Mouse (Mus musculus) Patski (cell line): ENCODE results near the gene Sec24d. TPM values are rescaled to one million over a fixed set of nuclear protein-coding genes. Genes with fewer than 3 reads are reported as not detected.
A peak's percentile ranks its signal among the peaks of the same experiment; 100 is the strongest.

ENCODE experiments used
- ATAC-seq: fragments of 100-300 bp; one replicate; pipeline ENCODE4 v1.8.0; 2021
- CTCF ChIA-PET: fragments of 350-600 bp; sonication (Branson Sonifier 250); formaldehyde crosslinking; loops from one replicate; lab custom pipeline; 2022; ENCODE audit warnings: inconsistent platforms; lab: Charles Lee
- POLR2A ChIA-PET: fragments of 350-600 bp; sonication (Branson Sonifier 250); formaldehyde crosslinking; loops from one replicate; lab custom pipeline; 2022; ENCODE audit warnings: antibody characterized with exemption, inconsistent platforms; lab: Charles Lee
- DNase-seq: peaks from one replicate; pipeline ENCODE4 v3.0.0-alpha.2; 2011; ENCODE audit warnings: low read depth, low spot score
- H3K27me3 ChIP-seq: fragments of 371-371 bp; one replicate; pipeline ENCODE4 v1.5.1; 2021
- CTCF ChIP-seq: fragments of 100-300 bp; IDR thresholded peaks from one replicate; pipeline ENCODE4 v1.5.1; 2021
- in situ Hi-C: fragments of 300-500 bp; cut with MboI; formaldehyde crosslinking; loops from 3 replicates; pipeline ENCODE4 v1.11.1; 2018; ENCODE audit warnings: low pct_unique_long_range_greater_than_20kb, mixed read lengths
- polyA plus RNA-seq: library from polyadenylated mRNA; unstranded; gene quantifications from one replicate; pipeline ENCODE4 v1.2.3, GENCODE M21; 2021

Gene Sec24d
- polyA plus RNA-seq: 36.2 TPM

DNA sequence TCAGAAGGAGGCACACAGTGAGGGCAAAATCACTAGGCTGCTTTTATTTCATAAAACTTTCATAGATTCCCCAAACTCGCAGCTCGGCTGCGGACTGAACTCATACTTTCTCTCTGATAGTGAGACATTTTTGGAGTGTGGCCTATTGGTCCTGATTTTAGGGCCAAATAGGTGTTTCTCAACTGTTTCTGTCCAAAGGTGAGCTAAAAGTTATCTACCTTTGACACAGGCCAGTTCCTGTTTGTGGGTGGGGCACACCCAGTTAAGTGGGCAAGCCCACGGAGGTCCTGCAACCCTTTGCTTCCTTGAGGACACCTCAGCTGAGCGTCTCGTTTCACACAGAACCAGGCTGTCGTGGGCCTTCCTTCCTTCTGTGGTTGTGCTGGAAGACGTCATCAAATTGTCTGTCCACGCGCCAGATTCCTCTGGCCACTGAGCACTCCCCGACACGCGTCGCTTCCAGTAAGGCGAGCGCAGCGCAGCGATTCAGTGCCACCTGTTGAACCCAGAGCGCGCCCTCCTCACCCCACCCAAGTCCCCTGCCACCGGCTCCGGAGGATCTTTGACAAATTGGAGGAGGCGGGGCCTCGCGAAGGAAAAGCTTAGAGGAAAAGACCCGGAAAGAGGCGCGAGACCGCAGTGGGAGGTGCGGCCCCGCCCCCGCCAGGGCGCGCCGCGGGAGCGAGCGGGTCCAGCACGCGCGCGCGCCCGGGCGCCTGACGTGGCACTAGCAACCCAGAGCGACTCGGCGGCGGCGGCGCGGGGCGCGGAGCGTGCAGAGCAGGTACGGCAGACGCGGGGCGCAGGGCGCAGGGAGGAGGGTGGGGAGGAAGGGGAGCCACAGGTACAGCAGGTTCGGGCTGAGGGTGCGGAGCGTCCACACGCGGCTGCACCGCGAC is at the start of gene Sec24d:
Gene Sec24d (plus strand): TSS at position 703 of the 899 bp plus-strand sequence.
- ChIA-PET CTCF (interaction anchor here (0.8 to 2.1 kb wide), 5 partner anchors 14 to 54 kb away, joined by 3 to 13 read pairs (median 4); partner anchors contain the start of gene Synpo2), POLR2A (interaction anchor here (0.6 to 2.0 kb wide), 10 partner anchors 9 to 144 kb away, joined by 3 to 10 read pairs (median 3); no protein-coding TSS in a partner anchor)
- DNase-seq (no peak), ATAC-seq (peak; percentile 74)
- H3K27me3 ChIP-seq: no peaks in the 10 kb centered on the region
- no peak for TF ChIP-seq CTCF
- in situ Hi-C loops: no loop called here

DNA sequence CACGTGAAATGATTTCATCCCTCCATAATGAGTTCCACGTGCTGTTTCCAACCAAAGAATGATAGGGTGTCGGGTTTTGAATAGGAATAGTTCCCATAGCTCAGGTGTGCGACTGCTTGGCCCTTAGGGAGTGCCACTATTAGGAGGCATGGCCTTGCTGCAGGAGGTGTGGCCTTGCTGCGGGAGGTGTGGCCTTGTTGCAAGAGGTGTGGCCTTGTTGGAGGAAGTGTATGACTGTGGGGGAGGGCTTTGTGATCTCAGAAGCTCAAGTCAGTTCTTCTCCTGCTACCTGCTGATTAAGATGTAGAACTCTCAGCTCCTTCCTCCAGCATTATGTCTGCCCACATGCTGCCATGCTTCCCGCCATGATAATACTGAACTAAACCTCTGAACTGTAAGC is 48.6 kb upstream of the Sec24d start:
- DNase-seq (no peak), ATAC-seq (no peak)
- POLR2A ChIA-PET: no interaction called here
- TF ChIP-seq CTCF: no peak
- CTCF ChIA-PET: interaction anchor here (0.8 to 2.4 kb wide), 5 partner anchors 14 to 50 kb away, joined by 3 to 14 read pairs (median 3); partner anchors contain the start of gene Synpo2
- in situ Hi-C loops: no loop called here
- H3K27me3 ChIP-seq: no peaks in the 10 kb centered on the region

DNA sequence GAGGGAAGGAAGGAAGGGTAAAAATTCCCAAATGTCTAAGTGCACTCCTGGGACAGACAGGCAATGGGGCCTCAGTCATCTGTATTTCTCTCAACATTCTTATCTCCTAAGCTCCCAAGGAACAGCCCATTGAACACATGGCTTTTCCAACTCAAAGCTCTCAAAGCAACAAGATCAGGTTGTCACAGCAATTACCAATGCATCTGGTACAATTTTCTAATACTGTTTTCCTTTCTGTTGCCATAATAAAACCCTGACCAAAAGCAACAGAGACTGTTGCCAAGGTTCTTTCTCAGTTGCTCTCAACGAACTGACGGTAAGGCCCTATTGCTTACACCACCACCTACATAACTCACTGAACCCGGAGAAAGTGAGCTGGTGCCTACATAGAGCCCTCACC is 40.0 kb upstream of the Sec24d start:
- ATAC-seq (no peak), DNase-seq (no peak)
- POLR2A ChIA-PET: no interaction called here
- no peak for TF ChIP-seq CTCF
- in situ Hi-C loops: no loop called here
- no peaks in the 10 kb centered on the region for H3K27me3 ChIP-seq
- CTCF ChIA-PET: interaction anchor here (1.0 to 2.6 kb wide), 2 partner anchors 8 to 58 kb away, joined by 3 to 12 read pairs; partner anchors contain the start of gene Synpo2

DNA sequence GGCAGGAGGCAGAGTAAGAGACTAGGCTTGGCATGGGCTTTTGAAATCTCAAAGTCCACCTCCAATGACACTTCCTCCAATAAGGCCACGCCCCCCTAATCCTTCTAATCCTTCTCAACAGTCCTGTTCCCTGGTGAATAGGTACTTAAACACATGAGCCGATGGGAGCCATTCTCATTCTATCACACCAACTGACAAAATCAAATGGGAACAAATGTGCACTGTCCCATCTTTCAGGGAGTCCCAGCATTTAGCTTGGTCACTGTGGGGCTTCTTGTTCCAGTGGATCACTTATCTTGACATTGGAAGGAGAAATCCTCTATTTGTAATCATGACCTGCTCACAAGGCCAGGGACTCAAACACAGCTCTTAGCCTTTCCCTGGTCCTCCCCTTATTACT is 35.6 kb upstream of the Sec24d start:
- ATAC-seq (no peak), DNase-seq (no peak)
- in situ Hi-C loops: loop anchor here (5.0 kb wide), 2 partner anchors 64 to 121 kb away; no protein-coding TSS in a partner anchor
- ChIA-PET CTCF (interaction anchor here (0.6 to 1.3 kb wide), 7 partner anchors 37 to 120 kb away, joined by 3 to 6 read pairs (median 3); no protein-coding TSS in a partner anchor), POLR2A (no interaction called here)
- H3K27me3 ChIP-seq: no peaks in the 10 kb centered on the region
- no peak for TF ChIP-seq CTCF

DNA sequence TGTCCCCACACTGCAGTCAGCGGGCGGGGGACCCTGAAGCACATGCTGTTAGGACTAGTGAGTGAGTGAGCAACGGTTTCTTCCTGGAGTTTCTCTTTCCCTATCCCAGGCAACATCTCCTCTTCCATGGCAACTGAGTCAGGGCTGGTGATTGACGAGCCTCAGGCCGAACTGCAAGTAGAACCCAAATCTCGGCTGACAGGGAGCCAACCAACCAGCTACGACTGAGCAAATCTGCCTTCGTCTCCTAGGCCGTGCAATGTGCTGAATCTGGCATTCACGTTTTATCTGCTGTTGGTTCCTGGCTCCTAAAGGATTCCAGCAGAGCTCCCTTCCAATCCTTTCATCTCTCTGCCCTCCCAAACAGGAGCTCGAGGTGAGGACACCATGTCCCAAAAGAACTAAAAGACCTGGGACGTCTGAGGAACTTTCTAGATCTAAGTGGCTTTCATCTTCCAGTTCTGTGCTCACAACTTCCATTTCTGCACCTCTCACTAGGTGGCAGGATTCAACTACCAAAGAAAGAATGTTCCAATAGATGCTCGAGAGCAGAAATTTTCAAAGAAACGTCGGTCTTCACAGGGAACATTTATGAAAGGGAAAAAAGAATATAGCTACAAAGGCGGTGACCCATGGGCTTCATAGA is 32.9 kb upstream of the Sec24d start:
- ATAC-seq: peak; percentile 66
- CTCF ChIA-PET: interaction anchor here (0.6 to 4.2 kb wide), 56 partner anchors 8 to 374 kb away, joined by 3 to 69 read pairs (median 6); partner anchors contain the start of gene Sec24d
- in situ Hi-C loops: loop anchor here (5.0 kb wide), 2 partner anchors 67 to 118 kb away; no protein-coding TSS in a partner anchor
- DNase-seq: no peak
- peak; percentile 91 for TF ChIP-seq CTCF
- POLR2A ChIA-PET: interaction anchor here (0.6 to 1.2 kb wide), 5 partner anchors 20 to 110 kb away, joined by 3 read pairs; partner anchors contain the start of gene Sec24d
- no peaks in the 10 kb centered on the region for H3K27me3 ChIP-seq

DNA sequence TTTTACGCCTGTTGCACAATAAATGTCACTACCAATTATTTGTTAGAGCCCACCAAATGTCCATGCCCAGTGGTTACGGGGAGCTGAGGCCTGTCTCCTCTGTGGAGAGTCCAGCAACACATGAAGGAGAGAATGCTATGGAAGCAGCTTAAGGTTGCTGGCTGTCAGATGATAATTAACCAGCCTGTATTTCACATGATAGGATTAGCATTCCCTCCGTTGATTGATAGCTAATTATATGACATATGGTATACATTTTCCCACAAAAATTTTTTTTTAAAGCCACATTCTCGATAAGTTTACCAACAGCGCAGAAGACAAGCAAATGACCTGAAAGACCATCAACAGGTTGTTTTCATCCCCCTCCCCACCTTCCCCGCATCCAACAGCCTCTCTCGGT is 31.8 kb upstream of the Sec24d start:
- H3K27me3 ChIP-seq: no peaks in the 10 kb centered on the region
- ATAC-seq (no peak), DNase-seq (no peak)
- ChIA-PET POLR2A (interaction anchor here (0.5 to 1.1 kb wide), 4 partner anchors 36 to 79 kb away, joined by 3 to 5 read pairs (median 3); no protein-coding TSS in a partner anchor), CTCF (interaction anchor here (0.8 to 4.2 kb wide), 36 partner anchors 9 to 136 kb away, joined by 3 to 69 read pairs (median 8); partner anchors contain the start of gene Sec24d)
- no peak for TF ChIP-seq CTCF
- in situ Hi-C loops: no loop called here

DNA sequence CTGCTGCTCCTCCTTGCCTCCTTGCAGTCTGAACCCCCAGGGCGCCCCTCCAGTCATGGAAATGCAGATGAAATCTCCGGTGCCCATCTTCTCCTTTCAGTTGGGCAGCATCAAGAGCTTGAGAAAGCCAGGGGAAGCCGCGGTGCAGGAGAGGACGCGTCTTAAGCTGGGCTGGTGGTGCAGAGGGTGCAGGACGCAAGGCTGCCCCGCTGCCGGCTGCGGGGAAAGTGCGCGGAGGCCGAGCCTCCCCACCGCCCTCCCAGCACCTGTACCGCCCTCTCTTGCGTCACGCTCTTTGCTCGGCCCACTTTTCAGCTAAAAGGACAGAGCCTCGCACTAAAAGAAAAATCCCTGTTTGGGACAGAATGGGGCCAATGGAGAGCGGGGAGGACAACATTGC is 31.3 kb upstream of the Sec24d start, which contains the start of gene Synpo2:
Gene Synpo2 (minus strand): TSS at position 229 of the 400 bp plus-strand sequence.
- no peak for DNase-seq
- TF ChIP-seq CTCF: no peak
- POLR2A ChIA-PET: interaction anchor here (1.0 to 1.1 kb wide), 3 partner anchors 36 to 77 kb away, joined by 3 read pairs; no protein-coding TSS in a partner anchor
- CTCF ChIA-PET: interaction anchor here (0.8 to 4.2 kb wide), 23 partner anchors 10 to 136 kb away, joined by 3 to 69 read pairs (median 13); partner anchors contain the start of gene Sec24d
- in situ Hi-C loops: no loop called here
- no peaks in the 10 kb centered on the region for H3K27me3 ChIP-seq
- ATAC-seq: no peak

DNA sequence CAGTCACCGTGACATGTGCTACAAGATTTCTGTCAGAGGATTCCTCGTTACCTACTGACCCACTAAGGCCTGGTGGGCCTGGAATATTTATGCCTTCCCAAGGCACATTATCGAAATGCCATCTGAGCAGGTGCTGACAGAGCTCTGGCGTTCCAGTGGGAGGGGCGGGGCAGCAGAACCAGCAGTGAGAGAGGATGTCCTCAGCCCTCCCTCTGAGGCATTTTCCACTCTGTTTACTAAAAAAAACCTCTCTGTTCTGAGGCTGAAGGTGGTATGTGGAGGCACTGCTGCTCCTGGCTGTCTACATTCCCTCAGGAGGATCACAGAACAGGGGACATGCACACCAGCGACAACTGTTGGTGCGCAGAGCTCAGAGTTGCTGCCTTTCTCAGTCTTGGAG is 30.2 kb upstream of the Sec24d start:
- ATAC-seq (no peak), DNase-seq (no peak)
- TF ChIP-seq CTCF: no peak
- POLR2A ChIA-PET: no interaction called here
- CTCF ChIA-PET: interaction anchor here (0.7 to 4.2 kb wide), 4 partner anchors 11 to 90 kb away, joined by 4 to 28 read pairs (median 8); no protein-coding TSS in a partner anchor
- in situ Hi-C loops: no loop called here
- H3K27me3 ChIP-seq: no peaks in the 10 kb centered on the region

DNA sequence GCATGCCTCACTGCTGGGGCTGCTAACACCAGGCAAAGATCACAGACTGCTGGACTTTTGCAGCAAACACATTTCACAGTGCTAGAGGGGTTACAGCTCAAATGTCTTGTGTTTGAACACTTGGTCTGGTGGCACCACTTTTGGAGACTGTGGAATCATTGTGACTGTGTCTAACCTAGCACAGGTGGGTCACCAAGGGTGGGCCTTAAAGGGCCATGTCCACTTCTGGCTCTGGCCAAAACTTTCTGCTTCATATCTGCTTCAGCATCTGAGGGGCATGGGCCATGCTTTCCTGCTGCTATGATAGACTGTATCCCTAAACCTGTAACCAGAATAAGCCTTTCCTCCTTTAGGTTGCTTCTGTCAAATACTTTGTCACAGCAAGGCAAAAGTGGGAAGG is 29.8 kb upstream of the Sec24d start:
- no peak for TF ChIP-seq CTCF
- in situ Hi-C loops: no loop called here
- no peaks in the 10 kb centered on the region for H3K27me3 ChIP-seq
- ChIA-PET POLR2A (no interaction called here), CTCF (interaction anchor here (0.7 to 4.2 kb wide), 2 partner anchors 77 to 90 kb away, joined by 4 to 28 read pairs; no protein-coding TSS in a partner anchor)
- ATAC-seq: no peak
- DNase-seq: no peak

DNA sequence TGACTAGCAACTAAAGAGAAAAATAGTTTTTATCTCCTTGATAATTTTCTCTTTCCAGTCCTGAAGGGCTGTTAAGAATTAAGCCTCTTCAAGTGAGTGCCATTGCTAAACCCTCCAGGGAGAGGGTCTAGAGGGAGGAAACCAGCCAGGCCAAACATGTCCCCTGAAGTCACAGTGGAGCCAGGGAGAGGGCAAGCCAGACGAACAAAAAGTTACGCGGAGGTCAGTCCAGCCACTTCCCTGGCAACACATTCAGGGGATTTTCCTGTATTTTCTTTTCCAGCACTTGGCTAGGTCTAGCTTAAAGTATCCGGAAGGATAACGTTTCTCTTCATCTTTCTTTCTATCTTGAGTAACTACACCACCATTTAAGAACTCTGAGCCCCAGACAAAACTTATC is 22.9 kb upstream of the Sec24d start:
- POLR2A ChIA-PET: no interaction called here
- DNase-seq (no peak), ATAC-seq (no peak)
- CTCF ChIA-PET: interaction anchor here (1.1 to 1.3 kb wide), 2 partner anchors 10 to 85 kb away, joined by 3 to 4 read pairs; no protein-coding TSS in a partner anchor
- no peaks in the 10 kb centered on the region for H3K27me3 ChIP-seq
- in situ Hi-C loops: no loop called here
- no peak for TF ChIP-seq CTCF
